ENCODE assay signal across 15 mouse cellular contexts in the genomic region with DNA sequence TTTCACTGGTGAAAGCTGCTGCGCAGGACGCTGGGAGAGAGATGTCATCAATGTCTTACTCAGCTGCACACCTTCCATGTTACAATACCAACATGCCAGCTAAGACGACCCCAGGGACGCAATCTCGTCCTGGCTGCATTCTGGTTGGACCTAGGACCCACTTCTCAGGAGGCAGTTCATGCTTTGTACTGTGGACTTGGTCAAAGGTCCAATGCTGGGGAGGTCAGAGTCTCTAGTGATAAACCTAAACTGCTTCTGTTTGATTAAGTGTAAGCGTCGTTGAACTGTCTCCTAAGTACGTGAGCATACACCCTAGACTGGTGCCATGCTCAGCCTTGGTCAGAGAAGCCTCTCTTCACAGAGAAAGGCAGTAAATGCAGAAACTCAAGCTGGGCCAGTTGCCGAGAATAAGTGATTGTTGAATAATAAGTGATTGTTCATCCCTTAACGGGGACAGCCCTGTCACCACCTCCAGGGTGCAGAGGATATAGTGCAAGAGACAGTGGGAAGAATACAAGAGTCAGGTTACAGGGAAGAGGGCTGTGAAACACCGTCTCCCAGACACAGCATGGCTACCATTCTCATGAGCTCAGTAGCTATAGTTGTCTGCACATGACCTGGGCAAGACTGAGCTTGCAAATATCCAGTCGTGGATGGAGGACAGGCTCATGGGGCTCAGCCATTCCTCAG. TPM values are rescaled to one million over a fixed set of nuclear protein-coding genes. Genes with fewer than 3 reads are reported as not detected.
DNase-seq lines count a peak whose midpoint lies in the region; ATAC-seq and TF ChIP-seq lines count a peak whose summit lies in the region.
"Had no signal": no experiment of that assay in that cellular context is flagged by ENCODE, and none has a peak within 500 bp of the region (broad histone marks: within the 10 kb centered on the region; RNA-seq: fewer than 3 reads in every experiment).

No protein-coding gene starts in this region.

- no peak overlapping the region for H3ac ChIP-seq in myocyte (ENCODE audit: control insufficient read depth, insufficient read length)

- H3K36me3 ChIP-seq in lung, embryonic 14.5 days (ENCODE audit: insufficient read depth) = no peaks in the 10 kb centered on the region
- no peaks in the 10 kb centered on the region for H3K36me3 ChIP-seq in heart, embryonic 11.5 days (ENCODE audit: control insufficient read depth, insufficient read depth, low read length)
- no peaks in the 10 kb centered on the region for H3K36me3 ChIP-seq in myocyte (ENCODE audit: control insufficient read depth, insufficient read depth)
- no peaks in the 10 kb centered on the region for H3K36me3 ChIP-seq in stomach, postnatal 0 days (ENCODE audit: control insufficient read depth, insufficient read depth, low read length)
- H3K36me3 ChIP-seq: hindbrain, embryonic 13.5 days had no signal

- no peaks in the 10 kb centered on the region for H3K9me3 ChIP-seq in lung, embryonic 14.5 days (ENCODE audit: low read depth, low read length)
- H3K9me3 ChIP-seq in heart, embryonic 11.5 days (replicated peaks; ENCODE audit: control insufficient read depth, low read length) = no peaks in the 10 kb centered on the region
- no peaks in the 10 kb centered on the region for H3K9me3 ChIP-seq in stomach, postnatal 0 days (ENCODE audit: control insufficient read depth, low read length)
- H3K9me3 ChIP-seq: hindbrain, embryonic 13.5 days had no signal

- DNase-seq in lung, embryonic 14.5 days = no peak
- DNase-seq in lung, adult 2 months = no peak
- peak; percentile 59 for DNase-seq in heart, postnatal 4 days
- DNase-seq in adrenal gland, postnatal 14 days = no peak
- no peak for DNase-seq in stomach, postnatal 0 days (ENCODE audit: low spot score)
- DNase-seq in left cerebral cortex, adult 11 months (ENCODE audit: low spot score) = no peak
- DNase-seq: cerebellum, adult 11-12 months; gastrocnemius, postnatal 36 days; lung, postnatal 14 days had no signal

- TF ChIP-seq POLR2A in lung, adult 2 months (IDR thresholded peaks at IDR 0.05; ENCODE audit: borderline replicate concordance, extremely low read depth, low read depth, low read length) = no peak
- no peak for TF ChIP-seq POLR2A in myocyte (IDR thresholded peaks at IDR 0.05; ENCODE audit: insufficient read length, low read depth)

- H3K27me3 ChIP-seq in lung, embryonic 14.5 days (ENCODE audit: insufficient read depth, low read length) = no peaks in the 10 kb centered on the region
- no peaks in the 10 kb centered on the region for H3K27me3 ChIP-seq in heart, embryonic 11.5 days (ENCODE audit: control insufficient read depth, insufficient read depth, low read length)
- H3K27me3 ChIP-seq in myocyte (ENCODE audit: control insufficient read depth, insufficient read depth, insufficient read length) = no peaks in the 10 kb centered on the region
- no peaks in the 10 kb centered on the region for H3K27me3 ChIP-seq in stomach, postnatal 0 days (ENCODE audit: control insufficient read depth, insufficient read depth, low read length)
- H3K27me3 ChIP-seq: hindbrain, embryonic 13.5 days had no signal

- H3K4me2 ChIP-seq in lung, embryonic 14.5 days = no peak overlapping the region
- H3K4me2 ChIP-seq in heart, embryonic 11.5 days = peak overlapping the region; percentile 38
- peak overlapping the region; percentile 55 for H3K4me2 ChIP-seq in myocyte (ENCODE audit: low read depth)
- no peak overlapping the region for H3K4me2 ChIP-seq in stomach, postnatal 0 days (replicated peaks; ENCODE audit: low read depth)
- H3K4me2 ChIP-seq: hindbrain, embryonic 13.5 days; liver, embryonic 11.5 days had no signal

- no peaks in the 10 kb centered on the region for H3K4me1 ChIP-seq in lung, embryonic 14.5 days (ENCODE audit: insufficient read depth)
- H3K4me1 ChIP-seq in lung, adult 2 months (ENCODE audit: control insufficient read depth, insufficient read depth, low read length) = no peaks in the 10 kb centered on the region
- H3K4me1 ChIP-seq in heart, embryonic 11.5 days (ENCODE audit: control insufficient read depth, insufficient read depth, low read length) = peaks cover 18% of the 10 kb centered on the region
- no peaks in the 10 kb centered on the region for H3K4me1 ChIP-seq in stomach, postnatal 0 days (replicated peaks; ENCODE audit: control insufficient read depth, insufficient read depth)
- H3K4me1 ChIP-seq: hindbrain, embryonic 13.5 days had no signal

- peak; percentile 21; the same call in 1 of the 2 replicates for ATAC-seq in lung, embryonic 14.5 days (ENCODE audit: insufficient read depth)
- ATAC-seq in heart, embryonic 11.5 days (replicated peaks; ENCODE audit: insufficient number of reproducible peaks, low FRiP score, low TSS enrichment) = 0 out of 2 replicates have a peak, but pooled peaks have one; percentile 67
- ATAC-seq in stomach, postnatal 0 days (ENCODE audit: low FRiP score, low TSS enrichment) = no peak

- TF ChIP-seq EP300 in stomach, postnatal 0 days (optimal IDR thresholded peaks at IDR 0.05) = no peak

- no peak overlapping the region for H3K4me3 ChIP-seq in lung, embryonic 14.5 days (ENCODE audit: low read depth, low read length)
- no peak overlapping the region for H3K4me3 ChIP-seq in lung, adult 2 months (replicated peaks; ENCODE audit: extremely low read depth, low read depth, low read length)
- no peak overlapping the region for H3K4me3 ChIP-seq in heart, embryonic 11.5 days (ENCODE audit: low read depth, low read length)
- no peak overlapping the region for H3K4me3 ChIP-seq in myocyte
- no peak overlapping the region for H3K4me3 ChIP-seq in stomach, postnatal 0 days (ENCODE audit: low read depth, low read length)
- H3K4me3 ChIP-seq: hindbrain, embryonic 13.5 days had no signal

- no peak for TF ChIP-seq CTCF in lung, embryonic 14.5 days (IDR thresholded peaks at IDR 0.05; ENCODE audit: low read depth)
- TF ChIP-seq CTCF in lung, adult 2 months (IDR thresholded peaks at IDR 0.05; ENCODE audit: insufficient read depth, low read length) = no peak
- TF ChIP-seq CTCF in stomach, postnatal 0 days (IDR thresholded peaks at IDR 0.05; ENCODE audit: low read depth) = no peak

- H3K9ac ChIP-seq in lung, embryonic 14.5 days = no peak overlapping the region
- no peak overlapping the region for H3K9ac ChIP-seq in heart, embryonic 11.5 days (ENCODE audit: low read depth, low read length)
- H3K9ac ChIP-seq in stomach, postnatal 0 days (ENCODE audit: low read length) = no peak overlapping the region
- H3K9ac ChIP-seq: hindbrain, embryonic 13.5 days had no signal

- WGBS in lung, embryonic 14.5 days = 36% methylated on average over 12 of the region's 12 CpGs
- 47% methylated on average over 12 of the region's 12 CpGs for WGBS in lung, adult 2 months
- WGBS in heart, embryonic 11.5 days (ENCODE audit: insufficient replicate concordance) = 33% methylated on average over 12 of the region's 12 CpGs
- WGBS in stomach, postnatal 0 days = 59% methylated on average over 12 of the region's 12 CpGs

- no peak overlapping the region for H3K27ac ChIP-seq in lung, embryonic 14.5 days (ENCODE audit: low read depth)
- H3K27ac ChIP-seq in heart, embryonic 11.5 days (ENCODE audit: low read depth, low read length) = peak overlapping the region; percentile 68
- H3K27ac ChIP-seq in stomach, postnatal 0 days (replicated peaks) = no peak overlapping the region
- H3K27ac ChIP-seq: hindbrain, embryonic 13.5 days had no signal

- no peaks in the 10 kb centered on the region for H3K79me2 ChIP-seq in myocyte (ENCODE audit: control insufficient read depth, insufficient read depth)

TF ChIP-seq in myocyte, 11 proteins besides CTCF, POLR2A, EP300 and RAD21 (continues in another document):
- TF ChIP-seq USF1 (IDR thresholded peaks at IDR 0.05; ENCODE audit: low read depth) (no peak), TCF3 (IDR thresholded peaks at IDR 0.05; ENCODE audit: insufficient read length, low read depth) (no peak), REST (IDR thresholded peaks at IDR 0.05; ENCODE audit: insufficient read depth, insufficient read length) (no peak), MYOD1 (IDR thresholded peaks at IDR 0.05; ENCODE audit: control insufficient read depth in 1 of 3, insufficient read length in 2 of 3, low read depth in 2 of 3) (no peak), POLR2AphosphoS2 (IDR thresholded peaks at IDR 0.05; ENCODE audit: insufficient read length, low read depth) (no peak), MAX (IDR thresholded peaks at IDR 0.05; ENCODE audit: low read depth) (no peak), E2F4 (IDR thresholded peaks at IDR 0.05; ENCODE audit: insufficient read depth) (no peak), CEBPB (IDR thresholded peaks at IDR 0.05; ENCODE audit: insufficient read depth, poor library complexity, severe bottlenecking) (no peak), SRF (IDR thresholded peaks at IDR 0.05; ENCODE audit: control insufficient read depth, insufficient read length, low read depth) (no peak), TCF12 (IDR thresholded peaks at IDR 0.05; ENCODE audit: insufficient read depth, poor library complexity, severe bottlenecking) (no peak)

RNA-seq across cellular contexts. Expression of a gene that starts 23.3 kb away (rescaled TPM):
- not detected in 2 replicates for polyA plus RNA-seq in lung, embryonic 14.5 days (2014; fragmentation: Nextera tagmentation; extraction: Ambion mirVana)
- polyA plus RNA-seq in lung, adult 2 months (2012; rRNA removed) = 0.19 and 0.29 TPM in 2 replicates
- polyA plus RNA-seq in heart, embryonic 11.5 days (2014; fragmentation: Nextera tagmentation; extraction: Ambion mirVana) = 0.19 TPM in 1 of 2 replicates, not detected in the other
- under 1 TPM; 0.11 to 0.12 TPM for total RNA-seq in heart, postnatal 4 days (2021)
- 0.01 TPM for polyA plus RNA-seq in myocyte (2012; fragmentation: generic; extraction: Trizol)
- not detected in 2 replicates for total RNA-seq in adrenal gland, postnatal 14 days (2021)
- polyA plus RNA-seq in stomach, postnatal 0 days (2015; fragmentation: Nextera tagmentation; extraction: Ambion mirVana) = 0.12 and 0.29 TPM in 2 replicates
- total RNA-seq: common myeloid progenitor, adult 5-6 weeks; gastrocnemius, postnatal 36 days had no signal
- polyA plus RNA-seq: large intestine, adult 2 months had no signal

RNA-seq across cellular contexts. Expression of a gene that starts 52.1 kb away (rescaled TPM):
- polyA plus RNA-seq in lung, embryonic 14.5 days (2014; fragmentation: Nextera tagmentation; extraction: Ambion mirVana) = 37.6 and 39.4 TPM in 2 replicates
- polyA plus RNA-seq in lung, adult 2 months (2012; rRNA removed) = 84.6 and 94.5 TPM in 2 replicates
- polyA plus RNA-seq in heart, embryonic 11.5 days (2014; fragmentation: Nextera tagmentation; extraction: Ambion mirVana) = 26.1 and 33.5 TPM in 2 replicates
- total RNA-seq in heart, postnatal 4 days (2021) = 10 to 100 TPM; 43.4 to 43.6 TPM
- 28.6 TPM for polyA plus RNA-seq in myocyte (2012; fragmentation: generic; extraction: Trizol)
- 53.2 and 58.0 TPM in 2 replicates for total RNA-seq in adrenal gland, postnatal 14 days (2021)
- 68.0 and 68.4 TPM in 2 replicates for polyA plus RNA-seq in stomach, postnatal 0 days (2015; fragmentation: Nextera tagmentation; extraction: Ambion mirVana)

RNA-seq across cellular contexts. Expression of a gene that starts 58.8 kb away (rescaled TPM):
- polyA plus RNA-seq in lung, embryonic 14.5 days (2014; fragmentation: Nextera tagmentation; extraction: Ambion mirVana) = 0.76 and 1.5 TPM in 2 replicates
- 1.9 and 3.1 TPM in 2 replicates for polyA plus RNA-seq in lung, adult 2 months (2012; rRNA removed)
- polyA plus RNA-seq in heart, embryonic 11.5 days (2014; fragmentation: Nextera tagmentation; extraction: Ambion mirVana) = 20.2 and 23.7 TPM in 2 replicates
- 10 to 100 TPM; 30.7 to 36.2 TPM for total RNA-seq in heart, postnatal 4 days (2021)
- 0.05 TPM for polyA plus RNA-seq in myocyte (2012; fragmentation: generic; extraction: Trizol)
- 1.7 and 6.8 TPM in 2 replicates for total RNA-seq in adrenal gland, postnatal 14 days (2021)
- polyA plus RNA-seq in stomach, postnatal 0 days (2015; fragmentation: Nextera tagmentation; extraction: Ambion mirVana) = 1.3 and 1.4 TPM in 2 replicates
- total RNA-seq: common myeloid progenitor, adult 5-6 weeks had no signal

Comparison
In these comparisons a context has a peak if more than half of its experiments do, and no peak if none do; other contexts are left out.
1. H3K4me2 ChIP-seq: peak in heart, embryonic 11.5 days (single experiment) and myocyte (single experiment); none in lung, embryonic 14.5 days (single experiment) and stomach, postnatal 0 days (single experiment).